Mouse (Mus musculus) frontal cortex, postnatal 14 days (tissue): ENCODE measurements around the gene Camkk2.

ENCODE experiments used
- DNase-seq, 2 experiments: peaks; one replicate each; pipeline ENCODE4 v3.0.0; 2022; ENCODE audit warnings: low spot score in 2 of 2

The Camkk2 gene

DNA sequence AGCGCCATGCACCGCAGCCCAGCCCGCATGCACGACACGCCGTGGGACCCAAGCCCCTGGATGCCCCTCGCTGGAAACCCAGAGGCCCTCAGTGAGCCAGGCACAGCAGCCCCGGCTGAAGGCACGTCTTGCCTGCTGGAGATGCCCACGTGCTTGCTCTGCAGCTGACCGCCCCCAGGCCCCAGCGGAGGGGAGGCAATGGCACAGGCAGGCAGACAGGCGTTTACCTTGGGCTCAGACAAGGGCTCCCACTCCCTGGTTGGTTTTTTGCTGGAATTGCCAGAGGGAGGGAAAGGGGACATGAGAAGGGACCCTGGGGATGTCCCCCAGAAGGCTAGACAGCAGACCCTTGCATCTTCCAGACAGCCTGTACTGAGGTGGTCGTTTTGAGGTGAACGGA, 42.4 kb downstream of the Camkk2 start:
- DNase-seq = no peak

DNA sequence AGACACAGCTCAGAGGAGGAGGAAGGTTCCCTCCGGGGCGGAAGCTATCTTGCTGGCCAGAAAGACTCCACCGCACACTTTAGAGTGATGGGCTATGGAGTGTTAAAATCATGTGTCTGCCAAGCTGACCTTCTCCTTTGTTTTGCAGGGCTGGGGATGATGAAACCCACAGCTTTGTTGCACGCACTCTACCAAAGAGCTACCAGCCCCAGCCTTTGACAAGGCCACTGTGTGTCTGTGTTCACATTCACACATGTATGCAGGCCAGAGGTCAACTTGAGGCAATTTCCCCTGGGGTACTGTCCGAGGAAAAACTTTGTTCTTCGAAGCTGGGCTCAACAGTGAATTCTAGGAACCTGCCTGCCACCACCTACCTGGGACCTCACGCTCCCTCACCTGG, 43.4 kb downstream of the Camkk2 start:
- DNase-seq = no peak

DNA sequence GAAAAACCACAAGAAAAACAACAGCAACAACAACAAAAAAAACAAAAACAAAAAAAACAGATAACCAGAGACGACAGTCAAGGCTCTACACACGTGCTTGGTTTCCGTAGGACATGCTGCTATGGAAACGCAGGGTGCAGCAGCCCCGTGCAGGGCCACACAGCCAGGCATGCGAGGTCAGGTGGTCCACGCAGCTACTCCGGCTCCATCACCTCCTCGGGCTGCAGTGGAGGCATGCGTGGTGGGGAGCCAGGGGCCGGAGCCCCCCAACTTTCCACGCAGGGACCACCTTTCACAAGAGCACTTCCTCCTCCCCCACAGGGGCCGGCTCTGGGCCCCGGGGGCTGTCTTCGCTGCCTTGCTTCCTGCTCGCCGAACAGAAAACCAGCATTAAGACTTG, 45.3 kb downstream of the Camkk2 start:
- DNase-seq = no peak

DNA sequence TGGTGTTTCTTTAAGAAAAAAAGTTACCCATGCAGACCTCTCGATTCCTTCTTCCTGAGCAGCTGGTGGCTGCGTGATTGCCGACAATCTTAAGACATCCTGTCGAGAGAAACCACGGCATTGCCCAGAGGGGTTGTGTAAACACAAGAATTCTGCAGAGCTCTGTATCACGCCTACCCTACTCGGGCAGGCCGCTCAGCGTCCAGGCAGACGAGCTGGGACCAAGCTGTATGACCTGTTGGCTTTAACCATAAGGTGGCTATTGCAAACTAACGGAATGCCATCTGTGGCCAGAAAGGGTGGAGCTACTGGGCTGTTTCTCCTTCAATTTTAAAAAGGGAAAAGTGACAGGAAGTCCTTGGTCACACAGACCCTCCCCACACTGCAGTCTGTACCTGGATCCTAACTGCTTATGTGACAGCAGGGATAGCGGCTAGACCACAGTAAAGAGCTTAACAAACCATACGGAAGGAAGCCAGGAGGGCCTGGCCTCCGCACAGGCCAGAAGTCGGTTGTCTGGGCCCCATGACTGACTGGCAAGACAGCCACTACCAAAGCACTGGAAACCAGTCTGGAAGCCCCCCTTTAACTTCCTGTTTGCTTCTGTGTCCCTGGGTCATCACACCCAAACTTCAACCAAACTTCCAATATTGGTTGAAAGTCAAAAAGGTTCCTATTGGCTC, 47.1 kb downstream of the Camkk2 start:
- no peak for DNase-seq

DNA sequence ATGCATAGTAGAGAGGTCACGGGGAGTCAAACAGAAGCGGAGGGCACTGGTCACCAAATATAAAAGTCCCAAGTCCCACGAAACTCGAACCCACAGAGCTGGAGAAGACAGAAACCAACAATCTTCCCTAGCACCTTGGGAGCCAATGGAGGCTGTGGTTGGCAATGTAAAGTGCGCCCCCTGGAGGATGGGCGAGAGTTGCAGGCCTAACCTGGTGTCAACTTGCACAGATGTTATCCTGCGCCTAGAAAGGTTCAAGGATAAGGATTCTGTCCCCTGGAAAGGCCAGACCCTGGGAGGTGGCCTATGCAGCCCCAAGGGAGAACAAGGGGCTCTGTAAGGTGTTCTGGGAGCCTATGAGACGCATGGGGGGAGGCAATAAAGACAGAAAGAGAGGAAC, 47.9 kb downstream of the Camkk2 start:
- DNase-seq = peak; percentile 38 to 42

DNA sequence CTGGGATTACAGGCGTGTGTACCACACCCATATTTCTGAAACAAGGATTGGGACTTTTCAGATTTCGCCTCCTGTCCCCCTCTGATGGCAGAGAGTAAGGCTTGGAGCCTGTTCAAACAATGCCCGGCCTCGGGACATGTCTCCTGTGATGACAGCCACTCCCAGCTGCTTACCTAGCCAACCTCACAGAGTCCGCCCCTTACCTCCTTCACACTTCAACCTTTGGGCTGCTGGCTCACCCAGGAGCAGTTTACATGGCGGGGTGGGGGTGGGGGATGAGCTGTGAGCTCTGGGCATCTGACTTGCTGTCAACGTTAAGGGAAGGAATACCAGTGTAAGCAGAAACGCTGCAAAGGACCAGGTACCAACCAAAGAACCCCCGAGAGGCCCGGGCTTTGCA, 48.4 kb downstream of the Camkk2 start:
- DNase-seq = no peak

DNA sequence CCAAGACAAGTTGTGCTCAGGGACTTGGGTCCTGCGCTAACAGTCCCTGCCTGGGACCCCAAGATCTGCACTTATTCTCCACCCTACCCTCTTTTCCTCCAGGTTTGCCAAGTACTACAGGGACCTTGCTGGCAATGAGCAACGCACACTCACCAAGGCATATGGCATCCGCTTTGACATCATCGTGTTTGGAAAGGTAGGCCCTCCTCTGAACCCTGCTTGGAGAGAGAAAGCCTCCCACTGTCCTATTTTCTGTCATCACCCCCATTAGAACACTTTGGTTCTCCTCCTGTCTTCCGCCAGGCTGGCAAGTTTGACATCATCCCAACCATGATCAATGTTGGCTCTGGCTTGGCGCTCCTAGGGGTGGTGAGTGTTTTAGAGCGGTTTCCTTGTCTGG, 52.1 kb downstream of the Camkk2 start:
- DNase-seq = no peak

DNA sequence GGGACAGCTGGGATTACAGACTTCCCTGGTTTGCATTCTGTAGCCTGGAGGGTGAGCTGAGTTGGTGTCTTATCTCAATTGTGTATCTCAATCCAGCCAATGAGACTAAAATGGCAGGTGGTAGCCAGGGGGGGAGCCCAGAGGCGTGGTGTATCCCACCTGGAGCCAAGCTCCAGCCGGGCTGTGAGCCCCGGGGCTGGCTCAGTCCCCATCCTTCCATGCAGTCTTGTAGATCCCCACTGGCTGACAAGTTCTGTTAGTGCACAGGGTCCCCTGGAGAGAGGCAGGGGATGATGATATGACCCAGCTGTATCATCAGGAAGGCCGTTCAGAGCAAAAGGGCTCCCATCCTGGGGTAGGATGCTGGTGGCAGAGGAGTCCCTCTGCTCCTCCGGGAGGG, 52.6 kb downstream of the Camkk2 start:
- DNase-seq = no peak

DNA sequence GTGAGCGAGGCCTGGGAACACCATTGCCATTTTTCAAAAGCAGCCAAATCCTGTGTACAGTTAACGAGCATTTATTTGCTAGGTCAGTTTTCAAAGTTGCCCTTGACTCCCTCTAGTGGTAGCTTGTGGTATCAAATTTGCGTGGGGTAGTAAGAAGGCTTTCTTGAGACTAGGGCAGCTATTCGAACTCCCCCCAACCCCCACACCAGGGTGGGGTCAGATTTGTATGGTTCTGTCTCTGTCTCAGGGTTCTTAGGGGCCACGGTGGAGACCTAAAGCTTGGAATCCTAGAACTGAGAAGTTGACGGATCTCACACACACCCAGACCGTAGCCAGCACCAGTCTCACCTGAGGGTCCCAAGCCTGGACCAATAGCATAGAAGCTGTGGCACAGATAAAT, 53.1 kb downstream of the Camkk2 start:
- peak in 1 of 2 experiments; percentile 71 for DNase-seq

DNA sequence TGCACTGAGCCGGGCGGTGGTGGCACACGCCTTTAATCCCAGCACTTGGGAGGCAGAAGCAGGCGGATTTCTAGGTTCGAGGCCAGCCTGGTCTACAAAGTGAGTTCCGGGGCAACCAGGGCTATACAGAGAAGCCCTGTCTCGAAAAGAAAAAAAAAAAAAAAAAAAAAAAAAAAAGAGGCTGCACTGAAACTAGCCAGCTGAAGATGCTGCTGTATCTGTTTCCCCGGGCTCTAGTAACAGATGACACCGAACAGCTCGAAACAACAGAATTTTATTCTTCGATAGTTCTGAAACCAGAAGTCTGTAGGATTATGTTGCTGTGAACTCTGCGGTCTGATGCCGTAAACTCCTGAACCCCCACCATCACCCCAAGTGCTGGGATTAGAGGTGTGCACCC, 53.8 kb downstream of the Camkk2 start:
- no peak for DNase-seq

DNA sequence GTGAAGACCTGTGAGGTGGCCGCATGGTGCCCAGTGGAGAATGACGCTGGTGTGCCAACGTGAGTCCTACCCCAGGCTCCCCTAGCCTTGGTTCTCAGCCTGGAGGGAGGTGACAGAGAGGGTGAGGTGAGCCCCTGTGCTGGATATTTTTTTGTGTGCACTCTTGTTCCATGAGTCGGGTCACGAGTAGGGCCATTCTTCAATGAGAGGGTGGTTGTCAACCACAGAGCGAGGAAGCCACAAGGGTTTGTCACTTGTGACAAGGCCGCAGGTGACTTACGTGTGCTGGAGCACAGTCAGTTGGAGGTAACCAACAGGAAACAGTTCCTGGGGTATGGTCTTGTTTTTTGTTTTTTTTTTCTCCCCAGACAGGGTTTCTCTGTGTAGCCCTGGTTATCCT, 60.0 kb downstream of the Camkk2 start:
- DNase-seq = no peak

DNA sequence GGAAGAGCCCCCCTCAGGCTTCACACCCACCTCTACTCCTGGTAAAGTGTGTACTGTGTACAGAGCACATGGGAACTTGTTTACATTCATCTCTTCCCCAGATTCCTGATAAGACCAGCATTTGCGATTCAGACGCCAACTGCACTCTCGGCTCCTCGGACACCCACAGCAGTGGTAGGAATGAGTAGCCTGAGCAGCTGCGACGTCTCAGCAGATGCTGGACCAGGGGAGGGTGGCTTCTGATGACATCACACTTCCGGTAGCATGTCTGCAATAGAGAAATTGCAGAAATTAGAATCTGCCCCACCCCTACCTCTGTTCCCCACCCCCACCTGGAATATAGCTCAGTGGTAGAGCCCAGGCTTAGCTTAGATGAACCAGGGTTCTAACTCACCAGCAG, 60.8 kb downstream of the Camkk2 start:
- no peak for DNase-seq

DNA sequence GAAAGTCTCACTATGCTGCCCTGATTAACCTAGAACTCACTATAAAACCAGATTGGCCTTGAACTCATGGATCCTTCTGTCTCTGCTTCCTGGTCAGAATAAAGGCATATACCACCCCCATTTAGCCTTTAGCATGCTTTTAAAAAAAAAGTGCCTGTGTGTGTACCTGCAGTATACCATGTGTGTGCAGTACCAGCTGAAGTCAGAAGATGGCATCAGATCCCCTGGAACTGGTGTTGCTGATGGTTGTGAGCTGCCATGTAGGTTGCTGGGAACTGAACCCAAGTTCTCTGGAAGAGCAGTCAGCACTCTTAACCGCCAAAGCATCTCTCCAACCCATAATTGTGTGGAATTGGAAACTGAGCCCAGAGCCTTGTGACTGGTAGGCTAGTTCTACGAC, 62.4 kb downstream of the Camkk2 start:
- DNase-seq = no peak

DNA sequence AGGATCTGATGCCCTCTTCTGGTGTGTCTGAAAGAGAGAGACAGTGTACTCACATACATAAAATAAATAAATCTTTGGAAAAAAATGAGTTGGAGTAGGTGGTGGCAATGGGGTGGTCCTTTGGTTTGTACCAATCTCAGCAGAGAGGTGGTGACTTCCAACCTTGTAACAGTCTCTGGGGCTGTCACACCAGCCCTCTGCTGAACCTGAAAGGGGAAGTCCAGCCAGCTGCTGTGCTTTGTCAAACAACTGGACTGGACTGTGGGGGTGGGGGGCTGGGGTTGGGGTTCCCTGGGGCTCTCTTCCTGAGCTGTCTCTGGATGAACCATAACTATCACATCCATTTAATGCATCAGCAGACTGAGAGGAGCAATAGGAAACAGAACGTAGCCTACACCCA, 63.5 kb downstream of the Camkk2 start:
- DNase-seq = no peak

DNA sequence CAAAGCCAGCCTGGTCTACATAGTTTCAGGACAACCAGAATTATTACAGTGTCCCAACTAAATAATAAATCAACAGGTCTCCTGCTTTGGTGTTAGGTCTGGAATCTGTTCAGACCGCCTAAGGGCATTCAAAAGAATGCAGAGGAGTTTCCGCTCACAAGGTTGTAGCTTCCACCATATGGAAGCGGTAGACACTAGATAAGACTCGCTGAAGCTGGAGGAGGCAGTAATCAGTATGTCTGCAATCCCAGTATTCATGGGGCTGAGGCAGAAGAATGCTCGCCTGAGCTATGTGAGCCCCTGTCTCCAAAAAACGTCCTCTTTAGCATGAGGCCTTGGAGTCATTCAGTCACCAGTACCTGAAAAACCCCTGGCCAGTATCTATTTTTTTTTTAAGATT, 70.4 kb downstream of the Camkk2 start:
- no peak for DNase-seq

DNA sequence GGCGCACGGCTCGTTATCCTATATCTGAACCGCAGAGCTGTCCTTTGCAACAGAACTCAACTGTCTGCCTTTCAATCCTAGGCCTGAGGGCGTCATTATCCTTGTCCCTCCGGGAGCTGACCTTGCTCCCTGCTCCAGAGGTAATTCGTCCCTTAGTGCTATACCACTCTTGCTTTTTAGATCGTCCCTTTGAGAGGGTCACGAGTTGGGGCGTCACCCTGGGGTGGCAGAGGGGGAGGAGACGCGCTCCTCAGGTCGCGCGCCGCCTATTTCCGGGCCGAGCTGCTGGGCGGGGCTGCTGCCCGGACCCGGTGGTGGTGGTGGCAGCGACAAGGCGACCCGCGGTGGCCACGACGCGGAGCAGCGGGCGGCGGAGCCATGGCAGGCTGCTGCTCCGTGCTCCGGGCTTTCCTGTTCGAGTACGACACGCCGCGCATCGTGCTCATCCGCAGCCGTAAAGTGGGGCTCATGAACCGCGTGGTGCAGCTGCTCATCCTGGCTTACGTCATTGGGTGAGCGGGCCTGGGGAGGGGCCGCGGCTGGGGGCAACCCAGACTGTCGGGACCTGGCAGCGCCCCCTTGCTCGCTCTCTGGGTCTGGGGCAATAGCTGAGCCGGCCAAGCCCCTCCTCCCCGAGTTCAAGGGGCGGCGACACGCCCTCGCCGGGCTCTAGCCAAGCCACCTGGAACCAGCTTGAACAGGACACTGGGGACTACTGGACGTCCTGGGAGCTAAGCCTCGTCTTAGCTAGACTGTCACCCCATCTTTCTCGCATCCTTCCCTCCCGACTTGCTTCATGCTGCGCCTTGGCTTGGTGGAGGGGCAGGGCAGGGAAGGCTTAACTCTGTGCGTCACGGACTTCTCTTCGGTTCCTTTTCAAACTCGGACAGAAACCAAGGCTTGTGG, 71.7 kb downstream of the Camkk2 start, which contains the start of gene P2rx4:
P2rx4 (plus strand) TSS at position 269 of the 906 bp plus-strand sequence.
- peak; percentile 75 to 82 for DNase-seq

DNA sequence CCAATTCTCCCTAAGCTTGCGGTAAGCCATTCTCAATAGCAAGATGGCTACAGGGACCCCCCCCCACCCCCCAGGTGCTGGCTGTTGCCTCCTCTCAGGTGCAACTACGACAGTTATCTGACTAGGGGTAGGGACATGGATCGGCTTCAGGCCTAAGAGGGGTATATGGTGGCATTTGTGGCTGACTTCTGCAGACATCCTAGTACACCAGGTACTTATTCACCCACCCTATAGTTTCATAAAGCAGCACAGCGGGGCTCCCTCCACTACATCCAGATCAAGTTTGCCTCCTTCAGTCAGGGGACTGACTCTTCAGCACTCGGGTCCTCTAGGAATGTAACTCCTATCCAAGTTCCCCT, 72.3 kb downstream of the Camkk2 start:
- DNase-seq = no peak

DNA sequence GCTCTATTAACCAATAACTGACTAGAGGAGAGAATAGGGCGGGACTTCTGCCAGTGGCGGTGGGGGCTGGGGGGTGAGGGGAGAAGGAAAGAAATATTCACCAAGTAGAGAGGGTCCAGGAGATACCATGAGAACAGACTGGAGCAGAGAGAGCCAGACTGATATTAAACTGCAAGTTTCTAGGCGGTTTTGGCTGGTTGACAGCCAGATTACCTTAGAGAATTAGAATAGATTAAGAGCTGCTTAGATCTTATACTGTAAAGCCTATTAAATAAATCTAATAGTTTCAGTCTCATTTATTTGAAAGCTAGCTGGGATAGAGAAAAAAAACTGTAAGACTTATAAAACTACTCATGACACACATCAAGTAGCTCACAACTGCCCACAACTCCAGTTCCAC, 74.0 kb downstream of the Camkk2 start:
- DNase-seq = no peak

DNA sequence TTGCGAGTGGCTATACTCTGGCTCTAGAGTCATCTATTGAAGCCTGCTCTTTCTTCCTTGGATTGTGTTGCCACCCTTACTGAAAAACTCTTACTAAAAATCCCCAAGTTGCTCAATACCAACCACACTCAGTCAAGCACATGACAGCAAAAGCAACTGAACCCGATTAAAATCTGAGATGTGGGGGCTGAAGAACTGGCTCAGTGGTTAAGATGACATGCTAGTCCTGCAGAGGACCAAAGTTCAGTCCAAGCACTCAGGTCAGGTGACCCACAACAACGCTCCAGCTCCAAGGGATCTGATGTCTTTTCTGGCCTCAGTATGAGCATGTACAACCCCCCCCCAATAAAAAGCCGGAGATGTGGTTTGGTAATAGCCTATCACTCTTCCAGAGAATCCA, 74.6 kb downstream of the Camkk2 start:
- no peak for DNase-seq

DNA sequence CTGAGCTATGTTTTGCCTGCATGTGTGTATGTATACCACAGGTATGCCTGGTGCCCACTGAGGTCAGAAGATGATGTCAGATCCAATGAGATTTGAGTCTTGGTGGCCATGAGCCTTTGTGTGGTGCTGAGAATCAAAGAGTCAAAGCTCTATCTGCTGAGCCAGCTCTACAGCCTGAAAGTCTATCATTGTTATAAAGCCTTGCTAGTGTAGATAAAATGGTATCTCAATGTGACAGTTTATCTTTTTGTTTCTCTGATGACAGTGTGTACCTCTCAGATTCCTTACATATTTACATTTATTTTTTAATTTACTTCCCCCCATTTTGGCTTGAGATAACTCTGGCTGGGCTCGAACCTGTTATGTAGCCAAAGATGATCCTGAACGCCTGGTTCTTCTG, 75.6 kb downstream of the Camkk2 start:
- no peak for DNase-seq

DNA sequence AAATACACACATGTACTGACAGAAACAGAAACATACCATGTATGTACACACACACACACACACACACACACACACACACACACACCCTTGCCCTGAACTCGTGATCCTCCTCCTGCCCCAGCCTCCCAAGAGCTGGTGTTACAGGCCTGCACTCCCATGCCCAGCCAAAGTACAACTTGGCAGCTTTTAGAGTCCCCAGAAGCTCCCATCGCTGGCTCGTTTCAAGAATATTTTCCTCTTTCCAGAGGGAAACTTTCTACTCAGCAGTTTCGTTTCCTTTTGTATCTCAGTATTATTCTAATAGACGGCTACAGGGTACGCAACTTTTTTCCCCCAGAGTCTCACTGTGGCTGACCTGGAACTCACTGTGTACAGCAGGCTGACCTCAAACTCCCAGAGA, 77.1 kb downstream of the Camkk2 start:
- DNase-seq = no peak

DNA sequence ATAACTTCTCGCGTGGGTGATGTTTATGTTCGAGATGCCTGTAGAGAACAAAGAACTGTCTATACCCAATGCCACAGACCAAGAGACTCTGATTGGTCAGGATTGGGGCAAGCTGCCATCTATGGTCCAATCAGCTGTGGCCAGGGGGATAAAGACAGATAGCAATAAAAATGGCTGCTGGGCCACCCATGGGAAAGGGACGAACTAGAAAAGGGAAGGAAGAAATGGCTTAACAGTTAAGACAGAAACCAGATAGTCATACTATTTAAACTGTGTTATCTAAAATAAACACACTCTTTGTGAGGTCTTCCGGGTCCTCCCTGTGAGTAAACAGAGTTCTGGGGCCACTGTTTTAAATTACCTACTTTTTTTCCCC, 78.4 kb downstream of the Camkk2 start:
- DNase-seq = no peak

DNA sequence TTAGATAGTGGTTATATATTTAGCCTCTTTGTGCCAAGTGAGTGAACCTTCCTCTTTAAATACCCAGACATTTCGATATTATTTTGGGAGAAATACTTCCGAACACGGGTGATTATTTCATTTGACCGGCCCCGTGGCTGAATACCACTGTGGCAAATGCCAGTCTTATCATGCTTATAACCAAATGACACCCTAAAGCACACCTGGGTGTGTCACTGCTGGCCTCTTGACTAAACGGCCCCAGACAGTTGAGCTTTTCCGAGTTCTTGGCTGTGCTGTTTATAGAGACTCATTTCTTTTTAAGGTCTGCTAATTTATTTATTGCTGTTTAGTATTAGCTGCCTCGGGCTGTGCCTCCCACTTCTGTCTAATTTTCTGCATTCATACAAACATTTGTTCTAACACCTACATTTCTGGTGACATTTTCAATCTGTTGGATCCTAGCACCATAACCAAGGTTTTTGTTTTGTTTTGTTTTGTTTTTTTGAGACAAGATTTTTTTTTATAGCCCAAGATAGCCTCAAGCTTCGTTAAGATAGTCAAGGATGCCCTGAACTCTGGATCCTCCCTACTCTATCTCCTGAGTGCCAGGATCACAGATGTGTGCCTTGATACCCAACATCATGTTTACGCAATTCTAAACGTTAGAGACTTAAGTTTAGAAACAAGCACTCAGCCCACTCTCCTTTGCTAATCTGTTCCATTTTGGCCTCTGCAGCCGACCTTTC, 78.9 kb downstream of the Camkk2 start:
- DNase-seq = no peak
